Mouse (Mus musculus) cerebellum, adult 2 months (tissue): ENCODE results near the gene Sec14l1. TPM values are rescaled to one million over a fixed set of nuclear protein-coding genes. Genes with fewer than 3 reads are reported as not detected.

Source experiments
- DNase-seq, 2 experiments: peaks; one replicate each; pipeline ENCODE4 v3.0.0; 2021
- H3K27ac ChIP-seq: fragments of 200-500 bp; 2 replicates; pipeline ENCODE4 v1.5.1; 2012; ENCODE audit warnings: low read length, control low read depth, inconsistent platforms; ENCODE audit not compliant: insufficient read depth
- H3K27me3 ChIP-seq: fragments of 200-500 bp; 2 replicates; pipeline ENCODE4 v1.6.1; 2012; ENCODE audit warnings: inconsistent platforms, mild to moderate bottlenecking, low read length, moderate library complexity; ENCODE audit not compliant: control insufficient read depth, insufficient read depth
- H3K4me1 ChIP-seq: fragments of 200-500 bp; 2 replicates; pipeline ENCODE4 v1.6.1; 2011; ENCODE audit warnings: low read length; ENCODE audit not compliant: control insufficient read depth, insufficient read depth
- H3K4me3 ChIP-seq: fragments of 200-500 bp; replicated peaks from 2 replicates; pipeline ENCODE3; 2011; ENCODE audit warnings: mild to moderate bottlenecking, low read depth, low read length, control low read depth; ENCODE audit not compliant: insufficient read depth
- CTCF ChIP-seq: fragments of 200-500 bp; IDR thresholded peaks from 2 replicates; pipeline ENCODE4 v1.5.1; 2011; ENCODE audit warnings: low read depth, mild to moderate bottlenecking, control low read depth, low read length, moderate library complexity, borderline replicate concordance; ENCODE audit not compliant: insufficient read depth
- POLR2A ChIP-seq: fragments of 200-500 bp; IDR thresholded peaks from 2 replicates; pipeline ENCODE4 v1.6.1; 2011; ENCODE audit warnings: low read length, control low read depth, borderline replicate concordance; ENCODE audit not compliant: insufficient read depth
- WGBS: fragments of 180-500 bp; shearing (Covaris S2); methylation state at CpG from one replicate; pipeline ENCODE4 v1.1.7; 2018; 5-methylcytosine and 5-hydroxymethylcytosine counted together
- polyA plus RNA-seq: library from polyadenylated mRNA; depleted of rRNA; stranded (reverse); fragments of >200 nt; gene quantifications from 2 replicates; pipeline ENCODE4 v1.2.3, GENCODE M21; 2012

The Sec14l1 gene
- polyA plus RNA-seq, 1 experiment = 124 TPM

GRCm38 (mm10) chr11:117076576-117077196, 38.3 kb upstream of the Sec14l1 start:
- Histone ChIP-seq H3K27me3 (no peaks in the 10 kb centered on the region), H3K27ac (peak overlapping the region; percentile 81), H3K4me1 (peaks cover 22% of the 10 kb centered on the region), H3K4me3 (peak overlapping the region; percentile 71)
- DNase-seq = peak; percentile 86 to 87
- under 1% methylated on average over 54 of the region's 54 CpGs for WGBS
- TF ChIP-seq POLR2A = peak; percentile 64; the same call in 1 of the 2 replicates
- no peak for TF ChIP-seq CTCF

GRCm38 (mm10) chr11:117077227-117077626, 37.7 kb upstream of the Sec14l1 start:
- H3K4me3 ChIP-seq = peak overlapping the region; percentile 71
- H3K27ac ChIP-seq = 0 out of 2 replicates have a peak overlapping the region, but pooled peaks have one; percentile 42
- TF ChIP-seq CTCF (no peak), POLR2A (no peak)

DNA sequence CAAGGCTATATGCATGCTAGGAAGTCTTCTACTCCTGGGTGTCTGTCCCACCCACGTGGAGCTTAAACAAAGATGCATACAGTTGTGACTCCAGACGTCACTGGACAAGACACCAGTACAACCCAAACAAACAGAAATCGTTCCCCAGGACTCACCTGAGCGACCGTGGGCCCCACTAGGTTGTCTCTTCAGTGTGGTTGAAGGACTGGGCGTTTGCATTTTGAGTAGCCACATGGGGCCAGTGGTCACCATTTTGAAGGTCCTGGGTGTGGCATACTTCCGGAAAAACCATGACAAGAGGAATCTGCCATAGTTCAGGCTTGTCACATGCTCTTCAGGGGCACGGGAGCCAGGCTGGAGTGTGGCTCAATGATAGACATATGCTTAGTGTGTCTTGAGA, 37.1 kb upstream of the Sec14l1 start:
- peaks cover 26% of the 10 kb centered on the region for H3K4me1 ChIP-seq
- TF ChIP-seq POLR2A (no peak), CTCF (no peak)
- no peak for DNase-seq
- H3K27ac ChIP-seq = no peak overlapping the region
- 76% methylated on average over 8 of the region's 8 CpGs for WGBS
- H3K27me3 ChIP-seq = no peaks in the 10 kb centered on the region
- H3K4me3 ChIP-seq = peak overlapping the region; percentile 71

More at GRCm38 (mm10) chr11:117077227-117077626, 37.7 kb upstream of the Sec14l1 start:
- 6% methylated on average over 8 of the region's 8 CpGs for WGBS
- H3K4me1 ChIP-seq = peaks cover 26% of the 10 kb centered on the region
- H3K27me3 ChIP-seq = no peaks in the 10 kb centered on the region
- no peak for DNase-seq

GRCm38 (mm10) chr11:117078637-117079240, 36.2 kb upstream of the Sec14l1 start:
- Histone ChIP-seq H3K4me1 (peaks cover 26% of the 10 kb centered on the region), H3K27me3 (no peaks in the 10 kb centered on the region), H3K27ac (no peak overlapping the region), H3K4me3 (no peak overlapping the region)
- DNase-seq = no peak
- TF ChIP-seq CTCF = no peak
- 91% methylated on average over 12 of the region's 12 CpGs for WGBS

- TF ChIP-seq POLR2A (no peak), CTCF (no peak)
- Histone ChIP-seq H3K27ac (no peak overlapping the region), H3K4me1 (peaks cover 26% of the 10 kb centered on the region), H3K4me3 (no peak overlapping the region), H3K27me3 (no peaks in the 10 kb centered on the region)
- DNase-seq = no peak
- 79% methylated on average over 17 of the region's 17 CpGs for WGBS
Measured at GRCm38 (mm10) chr11:117079651-117080190, 35.2 kb upstream of the Sec14l1 start.

- no peak overlapping the region for H3K27ac ChIP-seq
- H3K4me3 ChIP-seq = no peak overlapping the region
- WGBS = 57% methylated on average over 11 of the region's 11 CpGs
- H3K27me3 ChIP-seq = no peaks in the 10 kb centered on the region
- no peak for TF ChIP-seq CTCF
- TF ChIP-seq POLR2A = no peak
- peaks cover 26% of the 10 kb centered on the region for H3K4me1 ChIP-seq
- DNase-seq = no peak
Measured at GRCm38 (mm10) chr11:117080209-117080608, 34.8 kb upstream of the Sec14l1 start.

DNA sequence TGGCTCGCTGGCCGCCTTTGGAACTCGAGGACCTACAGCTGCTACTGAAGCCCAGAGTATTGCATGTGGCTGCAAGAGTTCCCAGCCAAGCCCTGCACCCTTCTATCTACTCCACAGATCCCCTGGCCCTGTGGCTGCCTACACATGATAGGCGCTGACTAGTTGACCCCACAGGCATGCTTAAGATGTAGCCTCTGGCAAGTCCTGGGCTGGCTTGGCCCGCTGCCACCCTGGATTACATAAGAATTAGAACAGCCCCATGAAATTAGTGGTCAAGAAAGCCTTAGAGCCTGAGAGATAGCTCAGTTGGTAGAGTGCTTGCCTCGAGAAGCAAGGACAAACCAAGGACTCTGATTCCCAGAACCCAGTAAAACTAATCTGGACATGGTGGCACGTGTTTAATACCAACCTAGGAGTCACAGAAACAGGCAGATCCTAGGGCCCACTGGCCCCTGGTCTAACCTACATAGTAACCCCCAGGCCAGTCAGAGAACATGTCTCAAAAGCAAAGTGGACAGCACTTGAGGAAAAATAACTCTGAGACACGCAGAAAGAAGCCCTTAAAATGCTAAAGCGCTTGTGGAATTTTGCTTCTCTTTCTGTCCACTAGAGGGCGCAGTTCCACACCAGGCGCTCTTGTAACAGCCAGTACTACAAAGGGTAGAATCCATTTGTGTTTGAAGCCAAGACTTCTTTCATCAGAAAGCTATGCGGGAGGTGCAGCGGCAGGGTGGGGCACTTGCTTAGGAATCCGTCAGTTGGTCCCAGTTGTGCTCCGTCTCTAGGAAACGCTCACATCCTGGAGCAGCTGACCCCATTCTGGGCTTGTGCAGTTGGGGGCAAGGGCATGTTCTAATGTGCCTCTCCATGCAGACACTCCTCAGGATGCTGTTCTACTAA, 33.6 kb upstream of the Sec14l1 start:
- Histone ChIP-seq H3K27ac (peak overlapping the region; percentile 64), H3K27me3 (no peaks in the 10 kb centered on the region)
- 8% methylated on average over 16 of the region's 16 CpGs for WGBS

More for the DNA sequence above, 33.6 kb upstream of the Sec14l1 start:
- H3K4me3 ChIP-seq = peak overlapping the region; percentile 16
- TF ChIP-seq POLR2A (no peak), CTCF (peak; percentile 70)
- DNase-seq = peak; percentile 79 to 80
- H3K4me1 ChIP-seq = peaks cover 22% of the 10 kb centered on the region
